Mouse (Mus musculus) midbrain, embryonic 11.5 days (tissue): ENCODE results near the gene Mrpl49. TPM values are rescaled to one million over a fixed set of nuclear protein-coding genes. Genes with fewer than 3 reads are reported as not detected.
A peak's percentile ranks its signal among the peaks of the same experiment; 100 is the strongest.

ENCODE experiments used
- ATAC-seq: fragments of 200-750 bp; cut with Nextera tagmentation; 2 replicates; pipeline ENCODE4 v1.8.0; 2017; ENCODE audit warnings: moderate TSS enrichment, moderate library complexity; ENCODE audit not compliant: low FRiP score
- DNase-seq: peaks from one replicate; pipeline ENCODE4 v3.0.0; 2015; ENCODE audit warnings: low spot score; ENCODE audit errors: missing footprints
- H3K27ac ChIP-seq: fragments of 300-500 bp; sonication (generic); 2 replicates; pipeline ENCODE4 v1.5.1; 2014; ENCODE audit warnings: low read depth, low read length
- H3K27me3 ChIP-seq: fragments of 300-500 bp; sonication (generic); 2 replicates; pipeline ENCODE4 v1.6.1; 2014; ENCODE audit warnings: mild to moderate bottlenecking, low read length, moderate library complexity, mixed read lengths; ENCODE audit not compliant: control insufficient read depth, insufficient read depth
- H3K36me3 ChIP-seq: fragments of 300-500 bp; sonication (generic); 2 replicates; pipeline ENCODE4 v1.6.1; 2014; ENCODE audit warnings: mild to moderate bottlenecking, low read length, moderate library complexity, mixed read lengths; ENCODE audit not compliant: control insufficient read depth, insufficient read depth
- H3K4me1 ChIP-seq: fragments of 300-500 bp; sonication (generic); 2 replicates; pipeline ENCODE4 v1.6.1; 2014; ENCODE audit warnings: low read length; ENCODE audit not compliant: control insufficient read depth, insufficient read depth
- H3K4me2 ChIP-seq: fragments of 300-500 bp; sonication (generic); 2 replicates; pipeline ENCODE4 v1.6.1; 2014; ENCODE audit warnings: mild to moderate bottlenecking, moderate library complexity
- H3K4me3 ChIP-seq: fragments of 300-500 bp; sonication (generic); 2 replicates; pipeline ENCODE4 v1.5.1; 2014; ENCODE audit warnings: low read depth, low read length
- H3K9ac ChIP-seq: fragments of 300-500 bp; sonication (generic); 2 replicates; pipeline ENCODE4 v1.6.1; 2014; ENCODE audit warnings: low read length
- H3K9me3 ChIP-seq: fragments of 300-500 bp; sonication (generic); 2 replicates; pipeline ENCODE4 v1.6.1; 2016; ENCODE audit warnings: low read length; ENCODE audit not compliant: control insufficient read depth
- WGBS: fragments of 180-500 bp; shearing (Covaris S2); extraction: QIAGEN DNeasy Blood & Tissue Kit; methylation state at CpG from one replicate; pipeline ENCODE4 v1.1.7; 2014; 5-methylcytosine and 5-hydroxymethylcytosine counted together
- microRNA-seq: library from miRNA; unstranded; fragments of <30 nt; microRNA quantifications from one replicate; pipeline ENCODE4, GENCODE M21; 2017
- polyA plus RNA-seq: library from polyadenylated mRNA; unstranded; fragments of >200 nt; fragmentation: Nextera tagmentation; extraction: Ambion mirVana; gene quantifications from 2 replicates; pipeline ENCODE4 v1.2.1, GENCODE M21; 2014

Mrpl49 gene
- polyA plus RNA-seq, 1 experiment from 2014 or later, result 92.5 TPM

- Histone ChIP-seq H3K27me3 (peaks cover 20% of the 10 kb centered on the region), H3K9ac (peak within 1 kb of the TSS; percentile 60), H3K4me1 (peaks cover 3% of the 10 kb centered on the region), H3K36me3 (no peaks in the 10 kb centered on the region), H3K9me3 (no peaks in the 10 kb centered on the region), H3K4me3 (peak within 1 kb of the TSS; percentile 46), H3K27ac (0 out of 2 replicates have a peak within 1 kb of the TSS, but pooled peaks have one; percentile 10), H3K4me2 (peak within 1 kb of the TSS; percentile 85)
- 2% methylated on average over 40 of the region's 40 CpGs for WGBS
- peak; percentile 96 for DNase-seq
- peak; percentile 82 for ATAC-seq
Measured at GRCm38 (mm10) chr19:6015511-6016315, 41.9 kb downstream of the Mrpl49 start, which contains the start of gene Capn1. Gene Capn1 (minus strand): TSS chr19:6015897.

DNA sequence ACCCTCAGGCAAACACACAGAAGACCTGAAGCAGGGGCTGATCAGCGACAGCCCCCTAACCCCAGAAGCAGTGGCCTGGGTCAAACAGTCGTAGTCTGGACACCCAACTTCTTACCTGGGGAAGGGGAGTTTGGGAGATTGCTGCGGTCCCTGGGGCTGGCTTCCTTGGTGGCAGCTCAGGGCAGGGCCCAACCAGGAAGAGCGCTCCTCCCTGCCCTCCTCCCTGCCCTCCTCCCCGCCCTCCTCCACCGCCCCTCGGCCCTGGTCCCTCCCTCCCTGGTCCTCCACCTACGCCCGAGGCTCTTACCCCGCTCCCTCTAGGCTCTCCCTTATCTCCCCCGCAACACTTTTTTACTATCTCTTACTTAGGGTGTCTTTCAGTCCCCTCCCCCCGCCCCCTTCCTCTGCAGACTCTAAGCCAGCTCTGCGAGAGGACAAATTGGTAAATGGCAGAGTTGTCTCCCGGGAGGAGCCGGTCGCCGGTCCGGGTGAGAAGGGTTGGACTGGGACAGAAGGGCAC is 42.5 kb downstream of the Mrpl49 start:
- no peak overlapping the region for H3K27ac ChIP-seq
- peak overlapping the region; percentile 46 for H3K4me3 ChIP-seq
- DNase-seq (peak; percentile 95), ATAC-seq (peak; percentile 56)
- H3K4me2 ChIP-seq, result peak overlapping the region; percentile 85
- peaks cover 20% of the 10 kb centered on the region for H3K27me3 ChIP-seq
- H3K36me3 ChIP-seq, result no peaks in the 10 kb centered on the region
- H3K9me3 ChIP-seq, result no peaks in the 10 kb centered on the region
- peak overlapping the region; percentile 60 for H3K9ac ChIP-seq
- H3K4me1 ChIP-seq, result peaks cover 3% of the 10 kb centered on the region
- under 1% methylated on average over 17 of the region's 18 CpGs for WGBS

GRCm38 (mm10) chr19:6013691-6014090 is 43.9 kb downstream of the Mrpl49 start:
- ATAC-seq, result no peak
- no peak for DNase-seq

GRCm38 (mm10) chr19:6009137-6009536 is 48.4 kb downstream of the Mrpl49 start:
- WGBS, result 67% methylated on average over 8 of the region's 8 CpGs
- Histone ChIP-seq H3K36me3 (no peaks in the 10 kb centered on the region), H3K4me1 (no peaks in the 10 kb centered on the region), H3K27ac (no peak overlapping the region), H3K27me3 (no peaks in the 10 kb centered on the region), H3K4me2 (no peak overlapping the region), H3K9me3 (no peaks in the 10 kb centered on the region), H3K9ac (no peak overlapping the region), H3K4me3 (no peak overlapping the region)
- ATAC-seq (no peak), DNase-seq (no peak)

More at GRCm38 (mm10) chr19:6013691-6014090, 43.9 kb downstream of the Mrpl49 start:
- H3K27ac ChIP-seq, result no peak overlapping the region
- H3K27me3 ChIP-seq, result peaks cover 20% of the 10 kb centered on the region
- H3K4me2 ChIP-seq, result no peak overlapping the region
- WGBS, result 90% methylated on average over 10 of the region's 10 CpGs
- H3K9ac ChIP-seq, result no peak overlapping the region
- no peaks in the 10 kb centered on the region for H3K36me3 ChIP-seq
- no peaks in the 10 kb centered on the region for H3K9me3 ChIP-seq
- no peak overlapping the region for H3K4me3 ChIP-seq
- H3K4me1 ChIP-seq, result peaks cover 3% of the 10 kb centered on the region

- no peak overlapping the region for H3K4me2 ChIP-seq
- no peaks in the 10 kb centered on the region for H3K36me3 ChIP-seq
- WGBS, result 89% methylated on average over 13 of the region's 13 CpGs
- ATAC-seq (no peak), DNase-seq (no peak)
- H3K9ac ChIP-seq, result no peak overlapping the region
- H3K27me3 ChIP-seq, result no peaks in the 10 kb centered on the region
- no peak overlapping the region for H3K4me3 ChIP-seq
- no peaks in the 10 kb centered on the region for H3K4me1 ChIP-seq
- H3K9me3 ChIP-seq, result no peaks in the 10 kb centered on the region
- H3K27ac ChIP-seq, result no peak overlapping the region
Measured at GRCm38 (mm10) chr19:6007013-6007412, 50.6 kb downstream of the Mrpl49 start.

DNA sequence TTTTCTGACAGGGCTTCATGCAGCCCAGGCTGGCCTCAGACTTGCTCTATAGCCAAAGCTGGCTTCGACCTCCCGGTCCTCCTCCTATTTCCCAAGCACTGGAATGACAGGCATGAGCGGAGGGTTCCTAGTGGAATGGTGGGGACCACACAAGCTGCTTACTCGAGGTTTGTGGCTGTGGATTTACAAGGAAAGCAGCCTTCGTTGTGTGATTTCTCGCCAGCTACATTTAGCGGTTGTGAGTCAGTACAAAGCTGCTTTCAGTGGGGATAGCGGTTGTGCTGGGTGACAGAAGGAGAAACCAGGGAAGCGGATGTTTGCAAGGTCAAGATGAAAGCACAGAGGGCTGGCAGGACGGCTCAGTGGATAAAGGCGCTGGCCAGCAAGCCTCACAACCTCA is 52.0 kb downstream of the Mrpl49 start:
- no peaks in the 10 kb centered on the region for H3K9me3 ChIP-seq

More for the DNA sequence above, 52.0 kb downstream of the Mrpl49 start:
- WGBS, result 67% methylated on average over 11 of the region's 11 CpGs
- no peak overlapping the region; the same call in 1 of the 2 replicates for H3K9ac ChIP-seq
- H3K27me3 ChIP-seq, result no peaks in the 10 kb centered on the region
- H3K4me3 ChIP-seq, result no peak overlapping the region
- no peaks in the 10 kb centered on the region for H3K4me1 ChIP-seq
- no peaks in the 10 kb centered on the region for H3K36me3 ChIP-seq
- ATAC-seq, result no peak
- DNase-seq, result no peak
- no peak overlapping the region for H3K4me2 ChIP-seq
- no peak overlapping the region for H3K27ac ChIP-seq

Small RNAs within 50 kb of the gene (microRNA-seq; reads per million reads assigned to microRNA genes)
- 1.9 reads per million, percentile 3 among the genes with 10 or more reads in this experiment for gene Mir6988

Other genes with a start within 250 kb of the Mrpl49 start
- gene Frmd8, start 182.5 kb downstream of the Mrpl49 start, polyA plus RNA-seq, result 11.5 and 14.0 TPM in 2 replicates
- gene Slc25a45, start 180.0 kb downstream of the Mrpl49 start, polyA plus RNA-seq, result 1.1 and 1.8 TPM in 2 replicates
- 7.3 and 8.3 TPM in 2 replicates for gene Tigd3, start 163.6 kb downstream of the Mrpl49 start, polyA plus RNA-seq
- 200 and 203 TPM in 2 replicates for gene Dpf2, start 144.8 kb downstream of the Mrpl49 start, polyA plus RNA-seq
- 2.2 and 2.5 TPM in 2 replicates for gene Cdc42ep2, start 133.0 kb downstream of the Mrpl49 start, polyA plus RNA-seq
- gene Pola2, start 93.6 kb downstream of the Mrpl49 start, polyA plus RNA-seq, result 74.4 and 82.7 TPM in 2 replicates
- not detected in 2 replicates for gene Slc22a20, start 71.6 kb downstream of the Mrpl49 start, polyA plus RNA-seq
- 3.9 and 4.0 TPM in 2 replicates for gene Capn1, start 41.9 kb downstream of the Mrpl49 start, polyA plus RNA-seq
- gene Syvn1, start 11.2 kb downstream of the Mrpl49 start, polyA plus RNA-seq, result 18.6 and 23.1 TPM in 2 replicates
- gene Fau, start 59 bp upstream of the Mrpl49 start, polyA plus RNA-seq, result 717 and 781 TPM in 2 replicates
- gene Znhit2, start 3.4 kb upstream of the Mrpl49 start, polyA plus RNA-seq, result 39.5 and 40.0 TPM in 2 replicates
- 35.7 and 39.6 TPM in 2 replicates for gene Tm7sf2, start 10.6 kb upstream of the Mrpl49 start, polyA plus RNA-seq
- 37.4 and 48.3 TPM in 2 replicates for gene Vps51, start 19.4 kb upstream of the Mrpl49 start, polyA plus RNA-seq
- gene Tmem262, start 22.2 kb upstream of the Mrpl49 start, polyA plus RNA-seq, result not detected in 2 replicates
- gene Gm28374, start 24.5 kb upstream of the Mrpl49 start, polyA plus RNA-seq, result 2.0 and 2.2 TPM in 2 replicates
- gene Zfpl1, start 27.2 kb upstream of the Mrpl49 start, polyA plus RNA-seq, result 63.4 and 63.5 TPM in 2 replicates
- gene Cdca5, start 27.2 kb upstream of the Mrpl49 start, polyA plus RNA-seq, result 61.2 and 66.3 TPM in 2 replicates
- 0.27 and 0.40 TPM in 2 replicates for gene AC131692.1, start 36.6 kb upstream of the Mrpl49 start, polyA plus RNA-seq
- gene Naaladl1, start 48.0 kb upstream of the Mrpl49 start, polyA plus RNA-seq, result 0.37 and 0.46 TPM in 2 replicates
- 55.3 and 60.0 TPM in 2 replicates for gene Sac3d1, start 60.9 kb upstream of the Mrpl49 start, polyA plus RNA-seq
- 23.8 and 26.1 TPM in 2 replicates for gene Snx15, start 70.5 kb upstream of the Mrpl49 start, polyA plus RNA-seq
- gene Batf2, start 83.2 kb upstream of the Mrpl49 start, polyA plus RNA-seq, result not detected in 2 replicates
- gene Arl2, start 83.8 kb upstream of the Mrpl49 start, polyA plus RNA-seq, result 75.6 and 86.1 TPM in 2 replicates
- gene Majin, start 126.6 kb upstream of the Mrpl49 start, polyA plus RNA-seq, result not detected in 2 replicates
- 0.39 and 0.40 TPM in 2 replicates for gene Gpha2, start 168.6 kb upstream of the Mrpl49 start, polyA plus RNA-seq
- gene Ppp2r5b, start 178.1 kb upstream of the Mrpl49 start, polyA plus RNA-seq, result 39.1 and 41.0 TPM in 2 replicates
- 7.1 and 8.1 TPM in 2 replicates for gene Atg2a, start 183.9 kb upstream of the Mrpl49 start, polyA plus RNA-seq
- 64.1 and 68.2 TPM in 2 replicates for gene Ehd1, start 218.9 kb upstream of the Mrpl49 start, polyA plus RNA-seq
- gene Cdc42bpg, start 248.7 kb upstream of the Mrpl49 start, polyA plus RNA-seq, result 0.23 and 0.42 TPM in 2 replicates